Mouse (Mus musculus) lung, adult 2 months (tissue): Measurements from ENCODE around the gene Bdkrb1. TPM values are rescaled to one million over a fixed set of nuclear protein-coding genes. Genes with fewer than 3 reads are reported as not detected.

ENCODE experiments used
- DNase-seq: peaks from one replicate; pipeline ENCODE4 v3.0.0; 2022
- H3K4me1 ChIP-seq: fragments of 200-500 bp; 2 replicates; pipeline ENCODE4 v1.6.1; 2011; ENCODE audit warnings: low read length; ENCODE audit not compliant: control insufficient read depth, insufficient read depth
- H3K4me3 ChIP-seq: fragments of 200-500 bp; replicated peaks from 2 replicates; pipeline ENCODE3; 2011; ENCODE audit warnings: low read depth, mild to moderate bottlenecking, control low read depth, low read length; ENCODE audit errors: extremely low read depth
- CTCF ChIP-seq: fragments of 200-500 bp; IDR thresholded peaks from 2 replicates; pipeline ENCODE4 v1.5.1; 2011; ENCODE audit warnings: mild to moderate bottlenecking, low read length, control low read depth; ENCODE audit not compliant: insufficient read depth
- POLR2A ChIP-seq: fragments of 200-500 bp; IDR thresholded peaks from 2 replicates; pipeline ENCODE4 v1.6.1; 2011; ENCODE audit warnings: low read depth, mild to moderate bottlenecking, control low read depth, low read length, borderline replicate concordance; ENCODE audit errors: extremely low read depth
- WGBS: fragments of 180-500 bp; shearing (Covaris S2); methylation state at CpG from one replicate; pipeline ENCODE4 v1.1.7; 2018; 5-methylcytosine and 5-hydroxymethylcytosine counted together
- polyA plus RNA-seq: library from polyadenylated mRNA; depleted of rRNA; stranded (reverse); fragments of >200 nt; gene quantifications from 2 replicates; pipeline ENCODE4 v1.2.3, GENCODE M21; 2012

The Bdkrb1 gene
- polyA plus RNA-seq, 1 experiment, result 2.9 TPM

DNA sequence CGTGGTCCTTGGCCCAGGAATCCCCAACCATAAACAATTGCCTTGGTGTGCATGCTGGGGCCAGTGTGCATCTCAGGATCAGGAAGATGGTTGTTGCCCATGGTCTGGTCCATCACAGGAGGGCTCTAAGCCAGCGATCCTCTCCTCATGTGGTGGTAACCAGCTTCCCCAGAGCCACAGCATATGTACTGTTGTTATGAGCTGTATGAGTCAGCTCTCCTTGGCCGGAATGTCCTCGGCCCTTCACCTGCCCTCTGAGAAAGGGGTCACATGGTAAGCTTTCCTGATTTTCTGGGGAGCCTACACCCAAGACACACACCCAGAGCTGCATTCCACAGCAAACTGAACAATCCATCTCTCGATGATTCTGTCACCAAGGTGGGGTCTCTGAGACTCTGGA, 37.7 kb upstream of the Bdkrb1 start:
- WGBS, result 69% methylated on average over 5 of the region's 5 CpGs
- Histone ChIP-seq H3K4me3 (no peak overlapping the region), H3K4me1 (no peaks in the 10 kb centered on the region)
- TF ChIP-seq POLR2A (no peak), CTCF (no peak)
- no peak for DNase-seq

DNA sequence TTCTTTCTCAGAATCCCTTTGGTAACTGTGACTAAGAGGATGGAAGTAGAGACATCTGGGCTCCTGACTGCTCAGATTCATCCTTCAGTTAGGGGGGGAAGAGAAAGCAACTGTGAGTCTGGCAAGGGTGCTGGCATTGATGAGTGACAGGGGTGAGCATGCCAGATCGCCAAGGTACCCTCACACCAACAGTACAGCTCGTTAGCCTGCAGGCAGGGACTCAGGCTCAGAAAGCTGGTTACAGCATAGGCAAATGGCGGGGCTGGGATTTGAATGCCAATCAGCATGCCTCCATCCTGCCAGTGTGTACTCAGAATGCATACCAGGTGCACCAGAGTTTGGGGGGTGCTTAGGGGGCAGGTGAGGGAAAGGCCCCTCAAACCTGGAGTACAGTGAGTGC, 31.0 kb upstream of the Bdkrb1 start:
- 85% methylated on average over 3 of the region's 3 CpGs for WGBS
- DNase-seq, result no peak
- H3K4me1 ChIP-seq, result no peaks in the 10 kb centered on the region
- H3K4me3 ChIP-seq, result no peak overlapping the region
- TF ChIP-seq CTCF, result no peak
- no peak for TF ChIP-seq POLR2A

GRCm38 (mm10) chr12:105572622-105573021, 30.3 kb upstream of the Bdkrb1 start:
- no peak for DNase-seq
- 86% methylated on average over 2 of the region's 2 CpGs for WGBS
- H3K4me3 ChIP-seq, result no peak overlapping the region
- H3K4me1 ChIP-seq, result no peaks in the 10 kb centered on the region
- TF ChIP-seq CTCF (no peak), POLR2A (no peak)

GRCm38 (mm10) chr12:105574356-105574755, 28.5 kb upstream of the Bdkrb1 start:
- DNase-seq, result no peak
- Histone ChIP-seq H3K4me3 (no peak overlapping the region), H3K4me1 (no peaks in the 10 kb centered on the region)
- WGBS, result 85% methylated on average over 4 of the region's 4 CpGs
- no peak for TF ChIP-seq POLR2A
- TF ChIP-seq CTCF, result no peak

- TF ChIP-seq POLR2A (no peak), CTCF (no peak)
- DNase-seq, result no peak
- 58% methylated on average over 17 of the region's 17 CpGs for WGBS
- Histone ChIP-seq H3K4me3 (no peak overlapping the region), H3K4me1 (no peaks in the 10 kb centered on the region)
Measured at GRCm38 (mm10) chr12:105580490-105580889, 22.4 kb upstream of the Bdkrb1 start.

DNA sequence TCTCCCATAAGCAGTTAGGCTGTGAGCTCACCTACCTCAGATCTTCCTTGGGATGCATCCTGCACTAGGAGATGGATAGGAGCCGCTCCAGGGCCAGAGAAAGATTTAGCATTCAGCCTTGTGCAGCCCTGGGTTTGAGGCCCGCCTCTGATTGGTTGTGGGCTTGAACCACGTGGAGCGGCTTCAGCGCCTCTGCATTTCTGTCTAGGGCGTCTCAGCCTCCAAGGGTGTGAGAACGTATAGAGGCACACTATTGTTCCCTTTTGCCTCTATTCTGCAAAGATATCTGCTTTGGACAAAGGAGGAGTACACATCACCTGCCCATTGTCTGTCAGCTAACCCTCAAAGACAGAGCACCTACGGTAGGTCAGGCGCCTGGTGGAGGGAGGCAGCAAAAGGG, 20.4 kb upstream of the Bdkrb1 start:
- 79% methylated on average over 9 of the region's 9 CpGs for WGBS
- no peak for DNase-seq
- no peak for TF ChIP-seq POLR2A
- H3K4me3 ChIP-seq, result no peak overlapping the region
- H3K4me1 ChIP-seq, result no peaks in the 10 kb centered on the region

- WGBS, result 20% methylated on average over 2 of the region's 2 CpGs
- Histone ChIP-seq H3K4me1 (no peaks in the 10 kb centered on the region), H3K4me3 (no peak overlapping the region)
- TF ChIP-seq CTCF (no peak), POLR2A (no peak)
- DNase-seq, result no peak
Measured at GRCm38 (mm10) chr12:105583484-105583883, 19.4 kb upstream of the Bdkrb1 start.

- TF ChIP-seq CTCF (peak; percentile 89), POLR2A (no peak)
- no peak overlapping the region for H3K4me3 ChIP-seq
- DNase-seq, result peak; percentile 71
- H3K4me1 ChIP-seq, result no peaks in the 10 kb centered on the region
- WGBS, result 12% methylated on average over 12 of the region's 12 CpGs
Measured at GRCm38 (mm10) chr12:105584851-105585250, 18.0 kb upstream of the Bdkrb1 start.

DNA sequence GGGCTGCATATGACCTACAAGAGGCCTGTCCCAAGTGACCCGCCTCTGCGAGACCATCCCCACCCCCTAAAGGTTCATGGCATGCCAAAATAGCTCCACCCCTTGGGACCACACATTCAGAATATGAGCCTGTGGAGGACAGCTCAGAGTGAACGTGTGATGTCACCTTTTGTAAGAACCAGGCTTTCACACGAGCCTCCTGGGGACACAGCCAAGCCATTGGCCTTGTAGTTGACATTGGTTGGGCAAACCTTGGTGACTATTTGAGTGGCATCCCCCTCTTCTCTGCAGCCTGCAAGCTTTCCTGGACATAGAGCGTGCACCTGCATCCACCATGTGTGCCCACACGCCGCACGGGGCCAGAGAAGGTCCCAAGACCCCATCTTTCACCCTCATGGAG, 15.4 kb upstream of the Bdkrb1 start:
- WGBS, result 85% methylated on average over 8 of the region's 8 CpGs
- Histone ChIP-seq H3K4me1 (no peaks in the 10 kb centered on the region), H3K4me3 (no peak overlapping the region)
- TF ChIP-seq POLR2A, result no peak
- TF ChIP-seq CTCF, result no peak
- no peak for DNase-seq

- TF ChIP-seq POLR2A (no peak), CTCF (no peak)
- Histone ChIP-seq H3K4me1 (no peaks in the 10 kb centered on the region), H3K4me3 (no peak overlapping the region)
- 76% methylated on average over 7 of the region's 7 CpGs for WGBS
- DNase-seq, result no peak
Measured at GRCm38 (mm10) chr12:105590786-105591185, 12.1 kb upstream of the Bdkrb1 start.

DNA sequence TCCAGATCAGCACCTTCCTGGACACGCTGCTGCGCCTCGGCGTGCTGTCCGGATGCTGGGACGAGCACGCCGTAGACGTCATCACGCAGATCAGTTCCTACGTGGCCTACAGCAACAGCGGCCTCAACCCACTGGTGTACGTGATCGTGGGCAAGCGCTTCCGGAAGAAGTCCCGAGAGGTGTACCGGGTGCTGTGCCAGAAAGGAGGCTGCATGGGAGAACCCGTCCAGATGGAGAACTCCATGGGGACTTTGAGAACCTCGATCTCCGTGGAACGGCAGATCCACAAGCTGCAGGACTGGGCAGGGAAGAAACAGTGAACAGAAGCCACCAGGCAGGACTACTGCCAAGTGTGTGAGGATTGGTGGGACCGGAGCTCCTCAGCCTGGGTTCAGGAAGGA, 10.5 kb upstream of the Bdkrb1 start:
- Histone ChIP-seq H3K4me1 (no peaks in the 10 kb centered on the region), H3K4me3 (no peak overlapping the region)
- TF ChIP-seq CTCF, result no peak
- TF ChIP-seq POLR2A, result no peak
- 96% methylated on average over 23 of the region's 23 CpGs for WGBS
- no peak for DNase-seq
